Mouse (Mus musculus): ENCODE measurements at regions not wholly inside any gene's neighbourhood (a gene's known extent, or its start where the extent isn't known, plus 50 kb on each side); places are given as distances from the start of the nearest gene placed in this dataset.

GRCm38 (mm10) chr7:113093931-113094330, 113.3 kb upstream of the Arntl start:
- no peak for DNase-seq (ENCODE audit: low read depth)
- no peak for TF ChIP-seq POLR2A (IDR thresholded peaks at IDR 0.05; ENCODE audit: borderline replicate concordance, extremely low read depth, insufficient read depth, insufficient read length, poor library complexity, severe bottlenecking)
- no peak for TF ChIP-seq CTCF (IDR thresholded peaks at IDR 0.05; ENCODE audit: borderline replicate concordance, extremely low read depth, insufficient read depth, insufficient read length)

- no peak for DNase-seq (ENCODE audit: low read depth)
Measured at GRCm38 (mm10) chr7:113095092-113095491, 112.2 kb upstream of the Arntl start.

GRCm38 (mm10) chr7:113104265-113104664, 103.0 kb upstream of the Arntl start:
- no peak for TF ChIP-seq CTCF (IDR thresholded peaks at IDR 0.05; ENCODE audit: borderline replicate concordance, extremely low read depth, insufficient read depth, insufficient read length)
- TF ChIP-seq POLR2A (IDR thresholded peaks at IDR 0.05; ENCODE audit: borderline replicate concordance, extremely low read depth, insufficient read depth, insufficient read length, poor library complexity, severe bottlenecking): no peak
- no peak for DNase-seq (ENCODE audit: low read depth)

More at GRCm38 (mm10) chr7:113095092-113095491, 112.2 kb upstream of the Arntl start:
- TF ChIP-seq POLR2A (IDR thresholded peaks at IDR 0.05; ENCODE audit: borderline replicate concordance, extremely low read depth, insufficient read depth, insufficient read length, poor library complexity, severe bottlenecking): no peak
- no peak for TF ChIP-seq CTCF (IDR thresholded peaks at IDR 0.05; ENCODE audit: borderline replicate concordance, extremely low read depth, insufficient read depth, insufficient read length)

- TF ChIP-seq CTCF (IDR thresholded peaks at IDR 0.05; ENCODE audit: borderline replicate concordance, extremely low read depth, insufficient read depth, insufficient read length) (no peak), POLR2A (IDR thresholded peaks at IDR 0.05; ENCODE audit: borderline replicate concordance, extremely low read depth, insufficient read depth, insufficient read length, poor library complexity, severe bottlenecking) (no peak)
- DNase-seq (ENCODE audit: low read depth): no peak
Measured at GRCm38 (mm10) chr7:113105359-113105758, 101.9 kb upstream of the Arntl start.

- no peak for TF ChIP-seq POLR2A (IDR thresholded peaks at IDR 0.05; ENCODE audit: borderline replicate concordance, extremely low read depth, insufficient read depth, insufficient read length, poor library complexity, severe bottlenecking)
- TF ChIP-seq CTCF (IDR thresholded peaks at IDR 0.05; ENCODE audit: borderline replicate concordance, extremely low read depth, insufficient read depth, insufficient read length): no peak
- peak; percentile 19 for DNase-seq (ENCODE audit: low read depth)
Measured at GRCm38 (mm10) chr7:113106731-113107130, 100.5 kb upstream of the Arntl start.

GRCm38 (mm10) chr7:113107965-113108364, 99.3 kb upstream of the Arntl start:
- TF ChIP-seq POLR2A (IDR thresholded peaks at IDR 0.05; ENCODE audit: borderline replicate concordance, extremely low read depth, insufficient read depth, insufficient read length, poor library complexity, severe bottlenecking): no peak
- TF ChIP-seq CTCF (IDR thresholded peaks at IDR 0.05; ENCODE audit: borderline replicate concordance, extremely low read depth, insufficient read depth, insufficient read length): no peak
- DNase-seq (ENCODE audit: low read depth): no peak

GRCm38 (mm10) chr7:113108442-113109000, 98.7 kb upstream of the Arntl start:
- TF ChIP-seq CTCF (IDR thresholded peaks at IDR 0.05; ENCODE audit: borderline replicate concordance, extremely low read depth, insufficient read depth, insufficient read length) (no peak), POLR2A (IDR thresholded peaks at IDR 0.05; ENCODE audit: borderline replicate concordance, extremely low read depth, insufficient read depth, insufficient read length, poor library complexity, severe bottlenecking) (no peak)
- DNase-seq (ENCODE audit: low read depth): no peak

- no peak for TF ChIP-seq POLR2A (IDR thresholded peaks at IDR 0.05; ENCODE audit: borderline replicate concordance, extremely low read depth, insufficient read depth, insufficient read length, poor library complexity, severe bottlenecking)
- no peak for TF ChIP-seq CTCF (IDR thresholded peaks at IDR 0.05; ENCODE audit: borderline replicate concordance, extremely low read depth, insufficient read depth, insufficient read length)
- DNase-seq (ENCODE audit: low read depth): peak; percentile 45
Measured at GRCm38 (mm10) chr7:113109481-113109880, 97.8 kb upstream of the Arntl start.

- DNase-seq (ENCODE audit: low read depth): peak; percentile 50
- no peak for TF ChIP-seq POLR2A (IDR thresholded peaks at IDR 0.05; ENCODE audit: borderline replicate concordance, extremely low read depth, insufficient read depth, insufficient read length, poor library complexity, severe bottlenecking)
- no peak for TF ChIP-seq CTCF (IDR thresholded peaks at IDR 0.05; ENCODE audit: borderline replicate concordance, extremely low read depth, insufficient read depth, insufficient read length)
Measured at GRCm38 (mm10) chr7:113110867-113111508, 96.3 kb upstream of the Arntl start.

- DNase-seq (ENCODE audit: low read depth): no peak
- TF ChIP-seq POLR2A (IDR thresholded peaks at IDR 0.05; ENCODE audit: borderline replicate concordance, extremely low read depth, insufficient read depth, insufficient read length, poor library complexity, severe bottlenecking): no peak
- no peak for TF ChIP-seq CTCF (IDR thresholded peaks at IDR 0.05; ENCODE audit: borderline replicate concordance, extremely low read depth, insufficient read depth, insufficient read length)
Measured at GRCm38 (mm10) chr7:113113266-113113893, 93.9 kb upstream of the Arntl start.

- no peak for DNase-seq (ENCODE audit: low read depth)
- no peak for TF ChIP-seq CTCF (IDR thresholded peaks at IDR 0.05; ENCODE audit: borderline replicate concordance, extremely low read depth, insufficient read depth, insufficient read length)
- TF ChIP-seq POLR2A (IDR thresholded peaks at IDR 0.05; ENCODE audit: borderline replicate concordance, extremely low read depth, insufficient read depth, insufficient read length, poor library complexity, severe bottlenecking): no peak
Measured at GRCm38 (mm10) chr7:113117599-113117998, 89.7 kb upstream of the Arntl start.

Measured in brain, embryonic 14.5 days (tissue).